Mouse (Mus musculus) embryonic facial prominence, embryonic 12.5 days (tissue): ENCODE data around the gene Rnls. TPM values are rescaled to one million over a fixed set of nuclear protein-coding genes. Genes with fewer than 3 reads are reported as not detected.

Source experiments
- ATAC-seq: fragments of 200-750 bp; cut with Nextera tagmentation; 2 replicates; pipeline ENCODE4 v1.8.0; 2017; ENCODE audit not compliant: insufficient number of reproducible peaks, insufficient read depth, low FRiP score, low TSS enrichment
- H3K27ac ChIP-seq: fragments of 300-500 bp; sonication (generic); 2 replicates; pipeline ENCODE4 v1.5.1; 2016; ENCODE audit warnings: mild to moderate bottlenecking
- H3K27me3 ChIP-seq: fragments of 300-500 bp; sonication (generic); 2 replicates; pipeline ENCODE4 v1.6.1; 2016; ENCODE audit warnings: mild to moderate bottlenecking, moderate library complexity
- H3K36me3 ChIP-seq: fragments of 300-500 bp; sonication (generic); 2 replicates; pipeline ENCODE4 v1.6.1; 2016; ENCODE audit warnings: mild to moderate bottlenecking
- H3K4me1 ChIP-seq: fragments of 300-500 bp; sonication (generic); 2 replicates; pipeline ENCODE4 v1.6.1; 2016
- H3K4me2 ChIP-seq: fragments of 300-500 bp; sonication (generic); replicated peaks from 2 replicates; pipeline ENCODE4 v1.6.1; 2016; ENCODE audit warnings: mild to moderate bottlenecking, moderate library complexity
- H3K4me3 ChIP-seq: fragments of 300-500 bp; sonication (generic); 2 replicates; pipeline ENCODE4 v1.5.1; 2016; ENCODE audit warnings: mild to moderate bottlenecking
- H3K9ac ChIP-seq: fragments of 300-500 bp; sonication (generic); 2 replicates; pipeline ENCODE4 v1.6.1; 2016; ENCODE audit warnings: mild to moderate bottlenecking, moderate library complexity
- H3K9me3 ChIP-seq: fragments of 300-500 bp; sonication (generic); 2 replicates; pipeline ENCODE4 v1.6.1; 2016; ENCODE audit warnings: mild to moderate bottlenecking, moderate library complexity
- WGBS: fragments of 180-500 bp; shearing (Covaris S2); methylation state at CpG from one replicate; pipeline ENCODE4 v1.1.7; 2016; 5-methylcytosine and 5-hydroxymethylcytosine counted together
- polyA plus RNA-seq: library from polyadenylated mRNA; unstranded; fragments of >200 nt; fragmentation: Nextera tagmentation; extraction: Ambion mirVana; gene quantifications from 2 replicates; pipeline ENCODE4 v1.2.1, GENCODE M21; 2016

The Rnls gene
- polyA plus RNA-seq, 1 experiment from 2014 or later, result 6.4 TPM

DNA sequence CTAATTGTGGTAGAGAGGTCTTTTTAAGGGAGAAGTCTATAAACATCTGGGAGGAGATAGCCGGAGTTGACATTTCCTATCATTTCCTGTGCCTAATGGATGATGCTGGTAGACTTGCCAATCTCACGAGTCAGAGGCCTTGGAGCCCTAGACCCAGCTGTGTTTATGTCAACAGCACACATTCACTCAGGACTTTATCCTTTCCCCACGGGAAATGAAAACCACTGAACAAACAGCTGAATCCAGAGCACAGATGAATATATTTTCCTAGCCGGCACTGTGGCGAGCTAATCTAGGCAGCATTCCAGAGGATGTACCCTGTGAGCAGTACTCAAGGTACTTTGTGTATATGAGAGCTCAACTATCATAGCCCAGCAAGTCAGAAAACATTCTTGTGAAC lies 138.2 kb downstream of the Rnls start:
- Histone ChIP-seq H3K27ac (no peak overlapping the region), H3K4me3 (no peak overlapping the region), H3K9me3 (no peaks in the 10 kb centered on the region), H3K9ac (no peak overlapping the region), H3K4me1 (no peaks in the 10 kb centered on the region), H3K36me3 (no peaks in the 10 kb centered on the region), H3K27me3 (no peaks in the 10 kb centered on the region), H3K4me2 (no peak overlapping the region)
- 63% methylated on average over 5 of the region's 5 CpGs for WGBS
- ATAC-seq, result no peak

DNA sequence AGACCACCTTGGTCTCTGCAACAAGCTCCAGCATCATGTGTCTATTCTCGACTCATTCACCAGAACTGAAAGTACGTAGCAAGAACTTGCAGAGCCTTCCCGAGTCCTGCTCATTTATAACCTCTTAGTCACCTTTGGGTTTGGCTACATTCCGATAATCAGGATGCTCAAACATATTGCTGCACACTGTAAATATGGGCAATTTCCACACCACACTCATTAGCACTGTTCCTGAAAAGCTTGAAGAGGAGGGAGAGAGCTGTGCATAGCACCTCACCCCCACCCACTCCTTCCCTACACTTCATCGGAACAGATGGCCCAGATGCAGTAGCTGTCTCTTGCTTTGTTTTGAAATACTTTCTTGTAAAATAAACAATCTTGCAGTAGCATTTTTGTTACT lies 139.9 kb downstream of the Rnls start:
- Histone ChIP-seq H3K4me1 (no peaks in the 10 kb centered on the region), H3K27ac (no peak overlapping the region), H3K9ac (no peak overlapping the region), H3K4me3 (no peak overlapping the region), H3K36me3 (no peaks in the 10 kb centered on the region), H3K27me3 (no peaks in the 10 kb centered on the region), H3K9me3 (no peaks in the 10 kb centered on the region), H3K4me2 (no peak overlapping the region)
- ATAC-seq, result no peak
- WGBS, result 85% methylated on average over 5 of the region's 5 CpGs

DNA sequence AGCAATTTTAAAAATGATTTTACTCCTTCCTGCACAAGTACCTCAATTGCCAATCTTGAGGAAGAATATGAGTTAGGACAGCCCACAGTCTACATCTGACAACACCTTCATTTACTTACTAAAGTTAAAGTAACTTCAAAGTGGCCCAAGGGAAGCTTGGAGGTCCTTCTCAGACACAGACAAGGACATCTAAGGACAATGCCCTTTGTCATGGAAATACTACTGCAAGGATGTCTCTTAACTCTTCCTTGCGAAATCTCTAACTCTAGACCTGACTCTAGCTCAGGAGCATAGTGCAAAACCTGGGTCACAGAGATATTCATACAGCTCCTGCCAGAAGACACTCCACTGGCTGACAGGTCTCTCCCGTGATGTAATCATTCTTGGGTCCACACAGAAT lies 147.9 kb downstream of the Rnls start:
- H3K27ac ChIP-seq, result no peak overlapping the region
- ATAC-seq, result no peak

DNA sequence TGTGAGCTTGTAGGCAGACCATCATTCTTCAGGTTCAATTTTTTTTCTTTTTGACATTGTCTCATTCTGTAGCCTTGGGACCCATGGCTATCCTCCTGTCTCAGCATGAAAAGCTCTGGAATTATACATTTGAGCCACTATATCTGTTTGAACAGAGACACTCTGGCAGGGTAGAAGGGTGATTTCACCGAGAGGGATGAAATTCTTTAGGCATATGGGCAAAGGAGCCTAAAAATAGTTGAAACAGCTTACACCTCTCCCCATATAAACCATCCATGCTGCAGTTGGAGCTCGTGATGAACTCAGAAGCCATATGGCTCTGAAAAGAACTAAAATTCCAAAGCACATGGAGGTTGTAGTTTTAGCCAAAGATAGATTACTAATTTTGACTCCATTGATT lies 151.7 kb downstream of the Rnls start:
- Histone ChIP-seq H3K27me3 (no peaks in the 10 kb centered on the region), H3K4me3 (no peak overlapping the region), H3K4me2 (no peak overlapping the region), H3K9ac (no peak overlapping the region), H3K36me3 (no peaks in the 10 kb centered on the region), H3K9me3 (no peaks in the 10 kb centered on the region), H3K27ac (no peak overlapping the region), H3K4me1 (no peaks in the 10 kb centered on the region)
- ATAC-seq, result no peak
- WGBS, result 88% methylated on average over 2 of the region's 2 CpGs

More for the DNA sequence above, 147.9 kb downstream of the Rnls start:
- Histone ChIP-seq H3K36me3 (no peaks in the 10 kb centered on the region), H3K4me1 (no peaks in the 10 kb centered on the region), H3K27me3 (no peaks in the 10 kb centered on the region), H3K9me3 (no peaks in the 10 kb centered on the region), H3K4me3 (no peak overlapping the region), H3K4me2 (no peak overlapping the region), H3K9ac (no peak overlapping the region)
- 79% methylated on average over 2 of the region's 2 CpGs for WGBS

DNA sequence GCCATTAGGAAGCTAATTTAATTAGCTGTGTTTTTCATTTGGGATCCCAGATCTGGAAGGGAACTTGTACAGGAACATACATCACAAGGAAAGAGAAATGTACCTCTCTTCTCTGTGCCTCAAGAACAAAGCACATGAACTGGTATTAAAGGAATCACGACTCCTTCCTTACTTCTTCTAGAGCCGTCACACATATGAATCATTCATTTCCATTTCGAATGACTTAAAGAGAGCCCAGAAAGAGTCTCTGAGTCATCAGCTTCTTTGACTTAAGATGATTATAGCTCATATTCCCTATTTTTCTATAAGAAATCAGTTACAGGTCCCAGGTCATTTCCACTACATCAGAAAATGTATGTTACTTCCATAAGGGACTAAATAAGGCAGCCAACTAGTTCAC lies 159.2 kb downstream of the Rnls start:
- Histone ChIP-seq H3K9ac (no peak overlapping the region), H3K4me2 (no peak overlapping the region), H3K27ac (no peak overlapping the region), H3K27me3 (no peaks in the 10 kb centered on the region), H3K4me1 (no peaks in the 10 kb centered on the region), H3K4me3 (no peak overlapping the region), H3K9me3 (no peaks in the 10 kb centered on the region), H3K36me3 (no peaks in the 10 kb centered on the region)
- 87% methylated on average over 3 of the region's 3 CpGs for WGBS
- ATAC-seq, result no peak

DNA sequence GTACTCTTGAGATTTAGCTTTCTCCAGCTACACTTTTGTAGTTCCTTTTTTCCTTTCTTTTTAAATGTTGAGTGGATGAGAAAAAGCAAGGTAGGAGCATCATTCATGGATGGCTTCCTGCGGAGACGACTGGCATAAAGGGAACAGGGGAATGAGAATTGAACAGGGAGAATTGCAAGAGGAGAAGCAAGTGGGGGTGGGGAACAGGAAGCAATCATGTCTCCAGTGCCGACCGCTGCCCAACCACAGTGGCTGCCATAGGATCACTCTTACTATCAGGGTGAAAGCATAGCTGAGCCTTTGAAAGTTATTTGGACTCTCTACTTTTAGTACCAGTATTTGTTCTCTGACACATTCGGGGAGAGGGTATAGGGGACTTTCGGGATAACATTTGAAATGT lies 160.8 kb downstream of the Rnls start:
- Histone ChIP-seq H3K9me3 (no peaks in the 10 kb centered on the region), H3K27me3 (no peaks in the 10 kb centered on the region), H3K4me1 (no peaks in the 10 kb centered on the region), H3K36me3 (no peaks in the 10 kb centered on the region), H3K27ac (no peak overlapping the region), H3K9ac (no peak overlapping the region), H3K4me3 (no peak overlapping the region), H3K4me2 (no peak overlapping the region)
- ATAC-seq, result no peak
- WGBS, result 49% methylated on average over 6 of the region's 6 CpGs

DNA sequence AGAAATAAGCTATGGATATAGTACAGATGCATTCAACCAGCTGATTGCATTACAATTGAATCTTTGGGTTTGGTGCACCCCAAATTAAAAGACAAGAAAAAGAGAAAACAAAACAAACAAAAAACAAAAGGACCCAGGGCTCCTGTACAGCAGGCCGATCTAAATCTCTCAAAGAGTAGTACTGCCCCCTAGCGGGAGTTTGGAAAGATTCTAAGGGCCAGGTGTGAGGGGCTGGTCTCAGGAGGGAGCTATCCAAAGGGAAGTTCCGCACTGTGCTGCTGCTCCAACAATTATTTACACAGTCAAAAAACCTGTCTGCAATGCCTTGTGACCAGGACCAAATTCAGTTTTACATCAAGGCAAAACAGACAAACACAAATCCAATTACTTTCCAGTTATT lies 165.1 kb downstream of the Rnls start:
- Histone ChIP-seq H3K9ac (no peak overlapping the region), H3K4me2 (no peak overlapping the region), H3K27me3 (no peaks in the 10 kb centered on the region), H3K9me3 (no peaks in the 10 kb centered on the region), H3K4me1 (peaks cover 23% of the 10 kb centered on the region), H3K27ac (no peak overlapping the region), H3K36me3 (no peaks in the 10 kb centered on the region), H3K4me3 (no peak overlapping the region)
- 5% methylated on average over 3 of the region's 3 CpGs for WGBS
- no peak for ATAC-seq

DNA sequence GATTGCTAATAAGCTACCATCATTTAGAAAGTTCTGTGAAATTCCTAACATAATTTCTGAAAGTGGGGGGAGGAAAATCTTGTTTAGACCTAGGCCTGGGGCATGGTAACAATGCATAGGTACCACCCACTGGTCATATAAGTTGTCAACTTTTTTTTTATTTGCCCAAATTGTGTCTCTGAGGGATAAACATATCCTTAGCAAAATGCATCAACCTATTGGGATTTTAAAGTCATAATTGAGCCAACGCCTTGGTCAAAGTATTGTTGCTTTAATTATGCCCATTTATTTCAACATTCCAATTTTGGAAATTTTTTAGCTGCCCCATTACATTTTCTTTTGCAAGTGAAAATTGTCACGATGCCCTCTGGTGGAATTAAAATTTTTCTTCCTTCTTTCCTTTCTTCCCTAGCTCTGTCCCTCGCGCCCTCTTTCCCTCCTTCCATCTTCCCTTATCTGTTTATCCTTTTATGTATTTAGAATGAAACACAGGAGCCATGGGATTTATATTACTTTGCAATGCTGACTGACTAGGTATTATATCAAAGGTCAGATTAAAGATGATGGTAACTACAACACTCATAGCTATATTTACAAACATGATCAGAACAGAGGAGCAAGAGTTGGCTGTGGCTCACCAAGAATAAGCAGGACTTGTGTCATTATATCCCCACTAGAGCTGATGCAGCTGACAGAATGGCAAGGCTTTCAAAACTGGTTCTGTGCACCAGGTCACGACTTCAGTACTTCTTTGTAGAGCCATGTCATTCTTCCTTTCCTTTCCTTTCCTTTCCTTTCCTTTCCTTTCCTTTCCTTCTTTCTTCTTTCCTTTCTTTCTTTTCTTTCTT lies 166.0 kb downstream of the Rnls start:
- 64% methylated on average over 5 of the region's 5 CpGs for WGBS
- Histone ChIP-seq H3K4me1 (peaks cover 23% of the 10 kb centered on the region), H3K4me3 (no peak overlapping the region), H3K36me3 (no peaks in the 10 kb centered on the region), H3K27ac (no peak overlapping the region), H3K9me3 (no peaks in the 10 kb centered on the region), H3K4me2 (no peak overlapping the region), H3K27me3 (no peaks in the 10 kb centered on the region), H3K9ac (no peak overlapping the region)
- no peak for ATAC-seq

DNA sequence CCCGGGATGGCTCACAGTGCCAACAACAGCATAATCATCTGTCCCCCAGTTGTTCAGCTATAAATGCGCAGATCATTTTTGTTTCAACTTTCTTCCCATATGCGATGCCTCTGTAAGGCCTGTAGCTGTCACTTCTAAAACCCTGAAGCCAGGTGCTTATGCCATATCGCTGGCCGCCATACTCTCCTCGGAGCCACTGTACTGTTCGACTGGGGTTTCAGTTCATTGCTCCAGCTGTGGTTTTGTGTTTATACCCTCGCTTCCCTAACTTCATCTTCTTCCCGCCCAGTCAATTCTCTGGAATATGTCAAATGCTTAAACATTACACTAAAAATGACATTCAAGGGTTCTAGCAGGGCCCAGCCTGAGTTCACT lies 167.1 kb downstream of the Rnls start:
- Histone ChIP-seq H3K9ac (no peak overlapping the region), H3K4me1 (peaks cover 23% of the 10 kb centered on the region), H3K27ac (no peak overlapping the region), H3K27me3 (no peaks in the 10 kb centered on the region), H3K4me3 (no peak overlapping the region), H3K4me2 (no peak overlapping the region), H3K36me3 (no peaks in the 10 kb centered on the region), H3K9me3 (no peaks in the 10 kb centered on the region)
- no peak for ATAC-seq
- 86% methylated on average over 9 of the region's 9 CpGs for WGBS

DNA sequence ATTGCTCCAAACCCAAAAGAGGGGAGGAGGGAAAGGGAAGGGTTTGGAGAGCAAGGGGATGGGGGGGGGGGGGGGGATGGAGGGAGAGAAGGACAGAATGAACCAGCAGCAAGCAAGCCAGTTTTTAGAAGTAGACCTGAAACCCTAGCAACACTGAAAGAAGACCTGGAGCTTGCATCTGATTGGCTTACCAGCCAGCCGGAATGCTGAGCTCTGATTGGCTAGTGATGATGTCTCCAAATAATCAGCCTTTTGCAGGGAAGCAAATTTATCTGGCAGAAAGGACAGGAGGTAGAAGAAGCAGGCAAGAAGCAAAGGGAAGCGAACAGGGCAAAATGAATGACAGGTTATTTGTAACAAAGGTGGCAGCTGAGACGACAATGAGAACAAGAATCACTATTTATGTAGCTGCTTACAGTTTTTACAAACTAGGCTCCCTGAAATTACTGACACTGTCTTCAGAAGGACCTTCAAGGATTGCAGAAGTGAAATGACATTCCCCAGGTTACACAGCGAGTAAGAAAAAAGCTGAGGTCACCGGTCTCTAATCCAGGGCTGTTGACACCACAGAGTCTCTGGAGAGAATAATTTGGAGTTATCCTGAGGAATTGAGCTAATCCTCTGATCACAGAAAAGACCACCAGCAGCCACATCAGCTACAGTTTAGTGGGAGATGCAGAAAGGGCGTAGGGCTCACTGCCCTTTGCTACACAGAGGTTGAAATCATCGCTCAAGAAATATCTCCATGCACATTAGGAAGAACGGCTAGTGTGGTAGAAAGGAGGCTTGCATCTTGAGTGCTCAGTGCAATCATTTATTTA lies 167.7 kb downstream of the Rnls start:
- no peaks in the 10 kb centered on the region for H3K9me3 ChIP-seq
- H3K27ac ChIP-seq, result no peak overlapping the region
- H3K36me3 ChIP-seq, result no peaks in the 10 kb centered on the region
- no peak overlapping the region for H3K4me3 ChIP-seq
- no peak overlapping the region for H3K9ac ChIP-seq
- WGBS, result 47% methylated on average over 8 of the region's 8 CpGs
- no peak for ATAC-seq
- H3K27me3 ChIP-seq, result no peaks in the 10 kb centered on the region
- no peak overlapping the region for H3K4me2 ChIP-seq
- peaks cover 23% of the 10 kb centered on the region for H3K4me1 ChIP-seq

DNA sequence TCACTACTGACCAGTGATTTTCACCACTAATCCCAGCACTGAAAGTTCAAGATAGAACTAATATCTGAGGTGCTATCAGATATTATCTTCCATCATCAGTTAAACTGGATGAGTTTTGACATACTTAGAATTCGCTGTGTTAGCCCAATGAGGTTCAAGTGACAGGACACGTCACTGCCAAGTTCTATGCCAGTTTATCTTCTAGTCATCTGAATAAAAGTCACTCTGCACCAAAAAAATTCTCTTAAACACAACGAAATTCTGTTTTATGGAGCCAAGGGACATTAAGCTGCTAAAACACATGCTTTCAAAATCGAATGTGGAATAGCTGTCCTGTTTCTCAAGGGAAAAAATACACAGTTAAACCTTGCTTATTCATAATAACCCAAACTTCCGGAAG lies 168.3 kb downstream of the Rnls start:
- no peak overlapping the region for H3K9ac ChIP-seq
- ATAC-seq, result no peak
- 54% methylated on average over 5 of the region's 5 CpGs for WGBS

DNA sequence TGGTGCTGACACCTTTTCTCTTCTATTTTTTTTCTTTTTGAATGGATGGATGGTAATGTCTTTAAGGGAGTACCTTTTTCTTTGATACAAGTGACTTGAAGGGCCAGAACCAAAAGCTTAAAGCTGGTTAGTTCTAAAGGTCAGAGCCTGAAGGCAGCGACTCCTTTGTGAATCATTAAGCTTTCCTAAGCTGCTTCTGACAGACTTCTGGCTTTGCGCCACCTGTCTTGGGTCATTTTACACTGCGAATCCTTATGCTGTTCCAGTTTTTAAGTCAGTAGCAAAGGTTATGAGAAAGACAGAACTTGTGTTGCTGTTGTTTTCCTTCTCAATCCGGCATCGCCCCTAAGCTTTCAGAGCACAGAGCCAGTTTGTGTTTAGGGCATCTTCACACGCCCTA lies 168.8 kb downstream of the Rnls start:
- no peak overlapping the region for H3K4me2 ChIP-seq
- H3K4me3 ChIP-seq, result no peak overlapping the region
- H3K9ac ChIP-seq, result no peak overlapping the region
- H3K4me1 ChIP-seq, result peaks cover 23% of the 10 kb centered on the region
- H3K36me3 ChIP-seq, result no peaks in the 10 kb centered on the region
- ATAC-seq, result no peak
- no peak overlapping the region for H3K27ac ChIP-seq
- no peaks in the 10 kb centered on the region for H3K9me3 ChIP-seq
- WGBS, result 63% methylated on average over 6 of the region's 6 CpGs
- H3K27me3 ChIP-seq, result no peaks in the 10 kb centered on the region

More for the DNA sequence above, 168.3 kb downstream of the Rnls start:
- Histone ChIP-seq H3K4me3 (no peak overlapping the region), H3K36me3 (no peaks in the 10 kb centered on the region), H3K9me3 (no peaks in the 10 kb centered on the region), H3K27me3 (no peaks in the 10 kb centered on the region), H3K4me1 (peaks cover 23% of the 10 kb centered on the region), H3K4me2 (no peak overlapping the region), H3K27ac (no peak overlapping the region)
